ENCODE assay signal across 8 mouse cellular contexts in genomic region chr3:78919407-78919806, GRCm38 (mm10).
DNase-seq lines count a peak whose midpoint lies in the region; ATAC-seq and TF ChIP-seq lines count a peak whose summit lies in the region.

No protein-coding gene starts in this region.

- H3K4me1 ChIP-seq in embryonic facial prominence, embryonic 10.5 days: peaks cover 5% of the 10 kb centered on the region; the same call in 1 of the 2 replicates
- H3K4me1 ChIP-seq in heart, adult 2 months (ENCODE audit: control insufficient read depth, insufficient read depth, low read length): no peaks in the 10 kb centered on the region
- no peaks in the 10 kb centered on the region for H3K4me1 ChIP-seq in kidney, adult 2 months (ENCODE audit: control insufficient read depth, insufficient read depth, low read length)
- H3K4me1 ChIP-seq in limb, embryonic 12.5 days (replicated peaks): no peaks in the 10 kb centered on the region
- H3K4me1 ChIP-seq in midbrain, embryonic 15.5 days: peaks cover 9% of the 10 kb centered on the region; the same call in 1 of the 2 replicates
- no peaks in the 10 kb centered on the region for H3K4me1 ChIP-seq in spleen, adult 2 months (ENCODE audit: control insufficient read depth, insufficient read depth, insufficient read length)

- H3K36me3 ChIP-seq in embryonic facial prominence, embryonic 10.5 days (replicated peaks): no peaks in the 10 kb centered on the region
- no peaks in the 10 kb centered on the region for H3K36me3 ChIP-seq in heart, adult 2 months (ENCODE audit: control insufficient read depth, insufficient read depth, low read length)
- no peaks in the 10 kb centered on the region for H3K36me3 ChIP-seq in kidney, adult 2 months (ENCODE audit: control insufficient read depth, insufficient read depth, low read length)
- no peaks in the 10 kb centered on the region for H3K36me3 ChIP-seq in limb, embryonic 12.5 days
- H3K36me3 ChIP-seq in midbrain, embryonic 15.5 days (replicated peaks): no peaks in the 10 kb centered on the region
- no peaks in the 10 kb centered on the region for H3K36me3 ChIP-seq in spleen, adult 2 months (ENCODE audit: control insufficient read depth, insufficient read depth, low read length)

- peak overlapping the region; percentile 48 for H3K4me2 ChIP-seq in limb, embryonic 12.5 days
- H3K4me2 ChIP-seq in midbrain, embryonic 15.5 days: peak overlapping the region; percentile 52

- 24% methylated on average over 12 of the region's 12 CpGs for WGBS in embryonic facial prominence, embryonic 10.5 days
- 8% methylated on average over 12 of the region's 12 CpGs for WGBS in heart, adult 2 months
- WGBS in kidney, adult 2 months: 8% methylated on average over 12 of the region's 12 CpGs
- 23% methylated on average over 12 of the region's 12 CpGs for WGBS in limb, embryonic 12.5 days
- 14% methylated on average over 12 of the region's 12 CpGs for WGBS in midbrain, embryonic 15.5 days
- 4% methylated on average over 12 of the region's 12 CpGs for WGBS in spleen, adult 2 months

- peak overlapping the region; percentile 48; the same call in 1 of the 2 replicates for H3K27ac ChIP-seq in embryonic facial prominence, embryonic 10.5 days (replicated peaks)
- no peak overlapping the region for H3K27ac ChIP-seq in heart, adult 2 months
- H3K27ac ChIP-seq in kidney, adult 2 months (ENCODE audit: insufficient read depth, low read depth, low read length): no peak overlapping the region
- H3K27ac ChIP-seq in limb, embryonic 12.5 days: no peak overlapping the region
- no peak overlapping the region; the same call in 1 of the 2 replicates for H3K27ac ChIP-seq in midbrain, embryonic 15.5 days
- H3K27ac ChIP-seq in spleen, adult 2 months (ENCODE audit: insufficient read depth, low read length): 0 out of 2 replicates have a peak overlapping the region, but pooled peaks have one; percentile 35

- H3K9me3 ChIP-seq in embryonic facial prominence, embryonic 10.5 days: no peaks in the 10 kb centered on the region
- H3K9me3 ChIP-seq in limb, embryonic 12.5 days: no peaks in the 10 kb centered on the region
- H3K9me3 ChIP-seq in midbrain, embryonic 15.5 days: no peaks in the 10 kb centered on the region

- TF ChIP-seq CTCF in heart, adult 2 months (IDR thresholded peaks at IDR 0.05): peak; percentile 98
- TF ChIP-seq CTCF in kidney, adult 2 months (conservative IDR thresholded peaks at IDR 0.05; ENCODE audit: insufficient read depth, insufficient read length, low read depth, low read length): peak; percentile 95
- peak; percentile 78; the same call in 1 of the 2 replicates for TF ChIP-seq CTCF in spleen, adult 2 months (IDR thresholded peaks at IDR 0.05; ENCODE audit: extremely low read depth, insufficient read depth, insufficient read length, insufficient replicate concordance)

- intact Hi-C loops in heart, adult 2 months (cut with DNase I): no loop called here

- H3K27me3 ChIP-seq in embryonic facial prominence, embryonic 10.5 days (replicated peaks; ENCODE audit: low read depth, poor library complexity, severe bottlenecking): no peaks in the 10 kb centered on the region
- H3K27me3 ChIP-seq in heart, adult 2 months (ENCODE audit: control insufficient read depth, insufficient read depth, low read length): no peaks in the 10 kb centered on the region
- no peaks in the 10 kb centered on the region for H3K27me3 ChIP-seq in kidney, adult 2 months (replicated peaks; ENCODE audit: control insufficient read depth, insufficient read depth, low read length)
- H3K27me3 ChIP-seq in limb, embryonic 12.5 days: no peaks in the 10 kb centered on the region; the same call in 1 of the 2 replicates
- no peaks in the 10 kb centered on the region for H3K27me3 ChIP-seq in midbrain, embryonic 15.5 days (replicated peaks)
- H3K27me3 ChIP-seq in spleen, adult 2 months (ENCODE audit: control insufficient read depth, insufficient read depth, low read length): no peaks in the 10 kb centered on the region

- no peaks in the 10 kb centered on the region for H3K79me2 ChIP-seq in heart, adult 2 months (replicated peaks; ENCODE audit: control insufficient read depth, insufficient read depth, low read length)

- TF ChIP-seq EP300 in heart, adult 2 months (IDR thresholded peaks at IDR 0.05; ENCODE audit: insufficient read depth, low read depth, low read length): peak; percentile 75; the same call in 1 of the 2 replicates

- peak; percentile 68 for ATAC-seq in limb, embryonic 12.5 days (ENCODE audit: insufficient number of reproducible peaks, insufficient read depth, low FRiP score, low TSS enrichment, low read depth)
- peak; percentile 83 for ATAC-seq in midbrain, embryonic 15.5 days (replicated peaks)

- TF ChIP-seq POLR2A in heart, adult 2 months (IDR thresholded peaks at IDR 0.05; ENCODE audit: insufficient read depth, low read depth, low read length): no peak
- TF ChIP-seq POLR2A in kidney, adult 2 months (IDR thresholded peaks at IDR 0.05; ENCODE audit: low read depth, low read length): no peak
- no peak for TF ChIP-seq POLR2A in spleen, adult 2 months (IDR thresholded peaks at IDR 0.05; ENCODE audit: low read depth, low read length)

- peak overlapping the region; percentile 27; the same call in 1 of the 2 replicates for H3K4me3 ChIP-seq in embryonic facial prominence, embryonic 10.5 days
- no peak overlapping the region for H3K4me3 ChIP-seq in heart, adult 2 months
- peak overlapping the region; percentile 25 for H3K4me3 ChIP-seq in kidney, adult 2 months (ENCODE audit: insufficient read depth, low read depth, low read length)
- no peak overlapping the region for H3K4me3 ChIP-seq in limb, embryonic 12.5 days (replicated peaks)
- H3K4me3 ChIP-seq in midbrain, embryonic 15.5 days: peak overlapping the region; percentile 25
- H3K4me3 ChIP-seq in spleen, adult 2 months (ENCODE audit: extremely low read depth, insufficient read depth, insufficient read length): peak overlapping the region; percentile 42; the same call in 1 of the 2 replicates

- no peak overlapping the region for H3K9ac ChIP-seq in heart, adult 2 months (ENCODE audit: low read depth, low read length)
- no peak overlapping the region for H3K9ac ChIP-seq in limb, embryonic 12.5 days (replicated peaks)
- no peak overlapping the region for H3K9ac ChIP-seq in midbrain, embryonic 15.5 days

- DNase-seq in urinary bladder, adult 18-20 months (ENCODE audit: low spot score in 2 of 2): peak; percentile 55 to 58
- DNase-seq in urinary bladder, postnatal 10 days (ENCODE audit: low spot score): no peak
- peak; percentile 82 for DNase-seq in embryonic facial prominence, embryonic 10.5 days (ENCODE audit: low spot score)
- peak; percentile 68 to 87 for DNase-seq in heart, adult 2 months
- DNase-seq in kidney, adult 2 months: peak; percentile 71
- DNase-seq in spleen, adult 2 months (ENCODE audit: low read depth in 1 of 2, low spot score in 2 of 2): peak; percentile 60 to 79

Comparison
In these comparisons a context has a peak if more than half of its experiments do, and no peak if none do; other contexts are left out.
1. H3K27ac ChIP-seq: peak in embryonic facial prominence, embryonic 10.5 days (single experiment) and spleen, adult 2 months (single experiment); none in heart, adult 2 months (single experiment), kidney, adult 2 months (single experiment), limb, embryonic 12.5 days (single experiment) and midbrain, embryonic 15.5 days (single experiment).
2. H3K4me3 ChIP-seq: peak in embryonic facial prominence, embryonic 10.5 days (single experiment), kidney, adult 2 months (single experiment), midbrain, embryonic 15.5 days (single experiment) and spleen, adult 2 months (single experiment); none in heart, adult 2 months (single experiment) and limb, embryonic 12.5 days (single experiment).
3. Peak in every context shown above with its lines, with median percentiles within 50 percentile points of each other: CTCF ChIP-seq.